Mouse (Mus musculus): ENCODE measurements around the gene Cwf19l1. TPM values are rescaled to one million over a fixed set of nuclear protein-coding genes. Genes with fewer than 3 reads are reported as not detected.
A peak's percentile ranks its signal among the peaks of the same experiment; 100 is the strongest.

The Cwf19l1 gene
- total and polyA plus RNA-seq, 2 experiments = 12.0 to 12.4 TPM

DNA sequence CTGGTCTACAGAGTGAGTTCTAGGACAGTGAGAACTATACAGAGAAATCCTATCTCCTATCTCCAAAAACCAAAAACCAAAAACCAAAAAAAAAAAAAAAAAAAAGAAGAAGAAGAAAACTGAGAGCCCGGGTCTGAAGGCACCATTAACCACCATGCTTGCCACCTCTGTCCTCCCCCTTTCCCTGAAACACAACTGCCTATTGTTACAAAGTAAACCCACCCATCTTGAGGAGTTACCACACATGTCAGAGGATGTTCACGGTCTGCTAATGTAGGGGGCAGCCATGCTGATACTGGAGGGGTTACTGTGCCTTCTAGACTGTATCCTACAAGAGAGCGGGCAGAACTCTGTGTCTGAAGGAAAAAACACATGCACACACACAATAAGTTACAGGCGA, 58.7 kb downstream of the Cwf19l1 start:
- no peak overlapping the region for H3K27ac ChIP-seq (replicated peaks; ENCODE audit: insufficient read depth, low read depth, low read length)
- no peak overlapping the region for H3K9ac ChIP-seq (ENCODE audit: low read depth, low read length)
- 0 out of 2 replicates have a peak, but pooled peaks cover 3% of the 10 kb centered on the region for H3K79me2 ChIP-seq (ENCODE audit: control insufficient read depth, insufficient read depth, low read length)
- H3K4me1 ChIP-seq (ENCODE audit: control insufficient read depth, insufficient read depth, low read length) = no peaks in the 10 kb centered on the region
- no peak for DNase-seq (ENCODE audit: extremely low read depth, low read depth, low spot score)
- TF ChIP-seq POLR2A (IDR thresholded peaks at IDR 0.05; ENCODE audit: extremely low read depth, insufficient read depth, low read length) (no peak), CTCF (IDR thresholded peaks at IDR 0.05; ENCODE audit: low read depth, low read length) (no peak)
- H3K27me3 ChIP-seq (ENCODE audit: control insufficient read depth, insufficient read depth, low read length) = no peaks in the 10 kb centered on the region
- peaks cover 70% of the 10 kb centered on the region for H3K36me3 ChIP-seq (ENCODE audit: control insufficient read depth, insufficient read depth, low read length)
- 87% methylated on average over 4 of the region's 4 CpGs for WGBS
- H3K4me3 ChIP-seq (ENCODE audit: insufficient read depth, low read depth, low read length) = no peak overlapping the region

DNA sequence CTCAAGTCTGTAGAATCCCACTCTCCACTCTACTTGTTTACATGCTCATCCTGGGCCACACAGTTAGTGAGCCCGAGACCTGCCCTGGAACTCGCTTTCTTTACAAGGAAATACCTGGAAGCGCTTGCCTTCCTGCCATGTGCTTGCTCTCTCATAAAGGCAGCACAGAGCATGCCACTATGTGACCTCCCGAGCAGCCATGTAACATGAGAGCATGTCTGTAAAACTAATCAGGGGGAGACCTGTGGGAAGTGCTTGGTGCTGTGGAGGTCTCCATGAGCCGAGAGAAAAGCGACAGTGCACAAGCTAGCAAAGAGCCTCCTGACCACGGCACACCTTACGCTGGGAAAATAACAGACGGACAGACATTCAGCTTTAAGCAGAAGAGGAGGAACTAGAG, 59.2 kb downstream of the Cwf19l1 start:
- 95% methylated on average over 9 of the region's 9 CpGs for WGBS
- peaks cover 70% of the 10 kb centered on the region for H3K36me3 ChIP-seq (ENCODE audit: control insufficient read depth, insufficient read depth, low read length)

DNA sequence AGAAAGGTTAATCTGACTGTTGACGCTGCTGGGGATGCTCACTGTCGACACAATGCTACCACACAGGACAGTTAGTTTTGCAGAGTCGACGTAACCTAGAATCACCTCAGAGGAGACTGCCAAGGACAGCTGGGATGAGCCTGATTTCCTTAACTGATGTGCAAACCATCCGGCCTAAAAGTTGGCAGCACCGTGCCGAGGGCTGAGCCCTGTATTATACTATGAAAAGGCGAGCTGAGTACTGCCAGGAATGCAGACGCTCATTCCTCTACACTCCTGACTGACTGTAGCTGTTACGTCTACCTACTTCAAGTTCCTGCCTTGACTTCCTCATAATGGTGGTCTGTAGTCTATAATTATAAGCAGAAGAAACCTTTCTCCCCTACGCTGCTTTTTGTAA, 60.7 kb downstream of the Cwf19l1 start:
- H3K9ac ChIP-seq (ENCODE audit: low read depth, low read length) = no peak overlapping the region
- DNase-seq (ENCODE audit: extremely low read depth, low read depth, low spot score) = no peak
- H3K4me1 ChIP-seq (ENCODE audit: control insufficient read depth, insufficient read depth, low read length) = no peaks in the 10 kb centered on the region
- H3K4me3 ChIP-seq (ENCODE audit: insufficient read depth, low read depth, low read length) = no peak overlapping the region
- H3K79me2 ChIP-seq (ENCODE audit: control insufficient read depth, insufficient read depth, low read length) = 0 out of 2 replicates have a peak, but pooled peaks cover 3% of the 10 kb centered on the region
- peaks cover 67% of the 10 kb centered on the region for H3K36me3 ChIP-seq (ENCODE audit: control insufficient read depth, insufficient read depth, low read length)
- no peak overlapping the region for H3K27ac ChIP-seq (replicated peaks; ENCODE audit: insufficient read depth, low read depth, low read length)
- 77% methylated on average over 11 of the region's 11 CpGs for WGBS
- TF ChIP-seq CTCF (IDR thresholded peaks at IDR 0.05; ENCODE audit: low read depth, low read length) = no peak
- TF ChIP-seq POLR2A (IDR thresholded peaks at IDR 0.05; ENCODE audit: extremely low read depth, insufficient read depth, low read length) = no peak
- no peaks in the 10 kb centered on the region for H3K27me3 ChIP-seq (ENCODE audit: control insufficient read depth, insufficient read depth, low read length)

More for the DNA sequence above, 59.2 kb downstream of the Cwf19l1 start:
- no peaks in the 10 kb centered on the region for H3K27me3 ChIP-seq (ENCODE audit: control insufficient read depth, insufficient read depth, low read length)
- no peak overlapping the region for H3K9ac ChIP-seq (ENCODE audit: low read depth, low read length)
- TF ChIP-seq POLR2A (IDR thresholded peaks at IDR 0.05; ENCODE audit: extremely low read depth, insufficient read depth, low read length) = no peak
- TF ChIP-seq CTCF (IDR thresholded peaks at IDR 0.05; ENCODE audit: low read depth, low read length) = no peak
- H3K79me2 ChIP-seq (ENCODE audit: control insufficient read depth, insufficient read depth, low read length) = 0 out of 2 replicates have a peak, but pooled peaks cover 3% of the 10 kb centered on the region
- H3K4me3 ChIP-seq (ENCODE audit: insufficient read depth, low read depth, low read length) = no peak overlapping the region
- H3K4me1 ChIP-seq (ENCODE audit: control insufficient read depth, insufficient read depth, low read length) = no peaks in the 10 kb centered on the region
- H3K27ac ChIP-seq (replicated peaks; ENCODE audit: insufficient read depth, low read depth, low read length) = no peak overlapping the region
- DNase-seq (ENCODE audit: extremely low read depth, low read depth, low spot score) = no peak

DNA sequence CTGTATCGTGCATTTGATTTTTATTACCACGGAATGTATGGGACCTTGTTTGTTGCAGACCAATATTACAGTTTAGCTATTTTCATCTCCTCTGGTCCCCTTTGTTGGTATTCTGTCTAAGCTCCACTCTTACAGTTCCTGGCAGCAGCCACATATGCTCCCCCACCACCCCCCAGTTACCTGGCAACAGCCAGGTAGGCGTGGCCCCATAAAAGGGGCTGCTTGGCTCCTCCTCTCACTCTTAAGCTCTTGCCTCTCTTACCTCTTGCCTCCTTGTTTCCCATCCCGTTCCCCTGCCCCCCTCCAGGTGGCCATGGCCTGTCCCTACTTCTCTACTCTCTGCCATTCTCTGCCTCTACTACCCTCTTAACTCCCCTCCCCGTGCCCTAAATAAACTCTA, 64.5 kb downstream of the Cwf19l1 start:
- 86% methylated on average over 5 of the region's 5 CpGs for WGBS
- H3K4me3 ChIP-seq (ENCODE audit: insufficient read depth, low read depth, low read length) = no peak overlapping the region
- no peak overlapping the region for H3K9ac ChIP-seq (ENCODE audit: low read depth, low read length)
- H3K36me3 ChIP-seq (ENCODE audit: control insufficient read depth, insufficient read depth, low read length) = peaks cover 42% of the 10 kb centered on the region
- TF ChIP-seq POLR2A (IDR thresholded peaks at IDR 0.05; ENCODE audit: extremely low read depth, insufficient read depth, low read length) (no peak), CTCF (IDR thresholded peaks at IDR 0.05; ENCODE audit: low read depth, low read length) (no peak)
- H3K27ac ChIP-seq (replicated peaks; ENCODE audit: insufficient read depth, low read depth, low read length) = no peak overlapping the region
- peaks cover 2% of the 10 kb centered on the region; the same call in 1 of the 2 replicates for H3K79me2 ChIP-seq (ENCODE audit: control insufficient read depth, insufficient read depth, low read length)
- peaks cover 12% of the 10 kb centered on the region for H3K4me1 ChIP-seq (ENCODE audit: control insufficient read depth, insufficient read depth, low read length)
- no peaks in the 10 kb centered on the region for H3K27me3 ChIP-seq (ENCODE audit: control insufficient read depth, insufficient read depth, low read length)
- no peak for DNase-seq (ENCODE audit: extremely low read depth, low read depth, low spot score)

DNA sequence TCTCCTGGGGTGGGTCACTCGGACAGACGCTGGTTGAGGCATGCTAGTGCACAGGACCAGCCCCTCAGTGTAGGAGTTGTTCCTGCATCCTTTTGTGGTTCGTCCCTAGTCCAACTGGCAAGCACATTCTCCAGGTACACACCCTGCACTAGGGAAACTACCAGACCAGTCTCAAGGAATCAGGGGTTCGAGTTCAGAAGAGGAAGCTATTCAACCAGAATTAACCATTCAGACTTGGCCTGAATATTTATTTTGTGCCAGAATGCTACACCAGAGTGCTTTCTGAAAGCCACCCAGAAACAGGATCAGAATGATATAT, 65.8 kb downstream of the Cwf19l1 start:
- H3K27ac ChIP-seq (replicated peaks; ENCODE audit: insufficient read depth, low read depth, low read length) = 0 out of 2 replicates have a peak overlapping the region, but pooled peaks have one; percentile 17
- peaks cover 3% of the 10 kb centered on the region; the same call in 1 of the 2 replicates for H3K79me2 ChIP-seq (ENCODE audit: control insufficient read depth, insufficient read depth, low read length)
- 4% methylated on average over 4 of the region's 4 CpGs for WGBS
- H3K4me1 ChIP-seq (ENCODE audit: control insufficient read depth, insufficient read depth, low read length) = peaks cover 14% of the 10 kb centered on the region
- TF ChIP-seq POLR2A (IDR thresholded peaks at IDR 0.05; ENCODE audit: extremely low read depth, insufficient read depth, low read length) = no peak
- no peak for TF ChIP-seq CTCF (IDR thresholded peaks at IDR 0.05; ENCODE audit: low read depth, low read length)
- DNase-seq (ENCODE audit: extremely low read depth, low read depth, low spot score) = peak; percentile 60
- peak overlapping the region; percentile 84 for H3K4me3 ChIP-seq (ENCODE audit: insufficient read depth, low read depth, low read length)
- H3K9ac ChIP-seq (ENCODE audit: low read depth, low read length) = peak overlapping the region; percentile 67
- H3K27me3 ChIP-seq (ENCODE audit: control insufficient read depth, insufficient read depth, low read length) = no peaks in the 10 kb centered on the region
- peaks cover 36% of the 10 kb centered on the region for H3K36me3 ChIP-seq (ENCODE audit: control insufficient read depth, insufficient read depth, low read length)

DNA sequence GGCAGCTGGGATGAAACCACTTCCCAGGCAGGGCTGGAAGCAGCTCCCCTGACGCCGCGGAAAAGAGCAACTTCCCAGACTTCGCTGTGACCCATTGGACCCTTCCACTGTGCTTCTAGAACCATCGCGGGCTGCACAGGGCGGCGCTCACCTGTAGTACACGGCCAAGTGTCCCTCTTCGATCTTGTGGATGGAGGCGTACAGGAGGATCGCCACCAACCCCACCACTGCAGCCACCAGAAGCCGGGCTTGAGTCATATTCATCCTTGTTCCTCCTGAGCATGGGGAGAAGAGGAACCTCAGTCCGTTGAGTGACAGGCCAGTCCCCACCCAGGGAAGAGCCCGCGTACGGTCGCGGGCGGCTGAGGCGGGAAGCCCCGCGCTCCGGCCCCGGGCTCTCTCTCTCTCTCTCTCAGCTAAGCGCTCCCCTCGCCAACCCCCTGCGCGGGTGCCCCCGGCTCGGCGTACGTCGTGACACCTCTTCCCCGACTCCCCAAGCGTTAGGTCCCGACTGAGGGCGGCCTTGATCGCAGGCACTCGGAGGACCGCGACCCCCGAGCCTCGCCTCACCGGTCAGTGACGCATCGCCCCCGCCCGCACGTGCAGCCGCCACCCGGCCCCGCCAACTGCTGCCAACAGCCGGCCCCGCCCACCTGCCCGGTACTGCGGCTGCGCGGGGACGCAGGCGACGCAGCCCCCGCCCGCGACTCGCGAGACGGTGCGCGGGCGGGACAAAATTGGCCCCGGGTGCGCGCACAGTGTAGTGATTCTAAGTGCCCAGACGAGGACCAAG, 66.4 kb downstream of the Cwf19l1 start, which contains the start of gene Erlin1:
Erlin1 (minus strand) TSS at position 665 of the 793 bp plus-strand sequence.
- H3K79me2 ChIP-seq (ENCODE audit: control insufficient read depth, insufficient read depth, low read length) = peaks cover 3% of the 10 kb centered on the region; the same call in 1 of the 2 replicates
- peak within 1 kb of the TSS; percentile 75 for H3K27ac ChIP-seq (replicated peaks; ENCODE audit: insufficient read depth, low read depth, low read length)
- H3K9ac ChIP-seq (ENCODE audit: low read depth, low read length) = peak within 1 kb of the TSS; percentile 90
- TF ChIP-seq POLR2A (IDR thresholded peaks at IDR 0.05; ENCODE audit: extremely low read depth, insufficient read depth, low read length) (no peak), CTCF (IDR thresholded peaks at IDR 0.05; ENCODE audit: low read depth, low read length) (no peak)
- H3K36me3 ChIP-seq (ENCODE audit: control insufficient read depth, insufficient read depth, low read length) = peaks cover 37% of the 10 kb centered on the region
- no peaks in the 10 kb centered on the region for H3K27me3 ChIP-seq (ENCODE audit: control insufficient read depth, insufficient read depth, low read length)
- H3K4me3 ChIP-seq (ENCODE audit: insufficient read depth, low read depth, low read length) = peak within 1 kb of the TSS; percentile 84
- peak; percentile 69 for DNase-seq (ENCODE audit: extremely low read depth, low read depth, low spot score)
- H3K4me1 ChIP-seq (ENCODE audit: control insufficient read depth, insufficient read depth, low read length) = peaks cover 15% of the 10 kb centered on the region
- WGBS = under 1% methylated on average over 59 of the region's 75 CpGs
